Mouse (Mus musculus): ENCODE measurements around the gene Myrf.

DNA sequence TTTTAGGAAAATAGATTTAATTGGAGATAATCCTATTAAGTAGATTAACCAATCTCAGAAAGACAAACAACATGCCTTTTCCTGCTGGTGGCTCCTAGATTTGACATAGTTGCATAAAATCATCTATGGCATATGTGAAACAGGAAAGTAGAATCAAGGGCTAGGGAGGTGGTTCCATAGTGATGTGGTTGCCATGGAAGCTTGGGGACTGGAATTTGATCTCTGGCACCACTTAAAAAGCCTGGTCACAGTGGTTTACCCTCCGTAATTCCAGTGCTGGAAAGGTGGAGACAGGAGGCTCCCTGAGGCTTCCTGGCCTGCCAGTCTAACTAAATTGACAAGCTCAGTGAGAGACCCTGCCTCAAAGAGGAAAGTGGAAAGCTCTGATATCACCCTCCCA lies 70.1 kb downstream of the Myrf start:
- TF ChIP-seq CTCF (IDR thresholded peaks at IDR 0.05; ENCODE audit: extremely low read depth, insufficient read length, insufficient replicate concordance, low read depth, low read length) = no peak
- TF ChIP-seq POLR2A (IDR thresholded peaks at IDR 0.05; ENCODE audit: low read depth, low read length) = no peak

Measured in small intestine, adult 2 months (tissue).